Mouse (Mus musculus): ENCODE measurements at regions not wholly inside any gene's neighbourhood (a gene's known extent, or its start where the extent isn't known, plus 50 kb on each side); places are given as distances from the start of the nearest gene placed in this dataset.

- Histone ChIP-seq H3K4me3 (ENCODE audit: low read depth, low read length) (no peak overlapping the region), H3K27ac (ENCODE audit: low read depth) (no peak overlapping the region), H3K9me3 (ENCODE audit: low read length) (no peaks in the 10 kb centered on the region), H3K9ac (replicated peaks) (no peak overlapping the region), H3K36me3 (replicated peaks; ENCODE audit: insufficient read depth, low read length) (no peaks in the 10 kb centered on the region), H3K27me3 (ENCODE audit: insufficient read depth, low read length) (no peaks in the 10 kb centered on the region), H3K4me1 (ENCODE audit: insufficient read depth) (no peaks in the 10 kb centered on the region), H3K4me2 (ENCODE audit: low read depth, low read length) (no peak overlapping the region)
- 30% methylated on average over 4 of the region's 4 CpGs for WGBS (ENCODE audit: insufficient replicate concordance)
- no peak for ATAC-seq
- TF ChIP-seq EP300 (IDR thresholded peaks at IDR 0.05; ENCODE audit: low read depth), result no peak
- TF ChIP-seq CTCF (IDR thresholded peaks at IDR 0.05; ENCODE audit: low read depth), result no peak
- no peak for DNase-seq
Observed at GRCm38 (mm10) chr11:39596479-39596878, 1098.5 kb downstream of the Mat2b start.

GRCm38 (mm10) chr11:39588641-39589385 lies 1106.2 kb downstream of the Mat2b start:
- no peaks in the 10 kb centered on the region for H3K4me1 ChIP-seq (ENCODE audit: insufficient read depth)
- H3K27me3 ChIP-seq (ENCODE audit: insufficient read depth, low read length), result no peaks in the 10 kb centered on the region
- 15% methylated on average over 15 of the region's 15 CpGs for WGBS (ENCODE audit: insufficient replicate concordance)
- DNase-seq (peak; percentile 23), ATAC-seq (no peak)
- no peak overlapping the region for H3K4me3 ChIP-seq (ENCODE audit: low read depth, low read length)
- no peaks in the 10 kb centered on the region for H3K9me3 ChIP-seq (ENCODE audit: low read length)
- no peaks in the 10 kb centered on the region for H3K36me3 ChIP-seq (replicated peaks; ENCODE audit: insufficient read depth, low read length)
- no peak for TF ChIP-seq EP300 (IDR thresholded peaks at IDR 0.05; ENCODE audit: low read depth)
- peak; percentile 66 for TF ChIP-seq CTCF (IDR thresholded peaks at IDR 0.05; ENCODE audit: low read depth)
- H3K4me2 ChIP-seq (ENCODE audit: low read depth, low read length), result no peak overlapping the region
- H3K9ac ChIP-seq (replicated peaks), result no peak overlapping the region
- no peak overlapping the region for H3K27ac ChIP-seq (ENCODE audit: low read depth)

- Histone ChIP-seq H3K4me1 (ENCODE audit: insufficient read depth) (no peaks in the 10 kb centered on the region), H3K27ac (ENCODE audit: low read depth) (no peak overlapping the region), H3K9ac (replicated peaks) (no peak overlapping the region), H3K9me3 (ENCODE audit: low read length) (no peaks in the 10 kb centered on the region), H3K27me3 (ENCODE audit: insufficient read depth, low read length) (no peaks in the 10 kb centered on the region), H3K4me3 (ENCODE audit: low read depth, low read length) (no peak overlapping the region), H3K4me2 (ENCODE audit: low read depth, low read length) (no peak overlapping the region), H3K36me3 (replicated peaks; ENCODE audit: insufficient read depth, low read length) (no peaks in the 10 kb centered on the region)
- DNase-seq (no peak), ATAC-seq (no peak)
- 44% methylated on average over 3 of the region's 3 CpGs for WGBS (ENCODE audit: insufficient replicate concordance)
- TF ChIP-seq EP300 (IDR thresholded peaks at IDR 0.05; ENCODE audit: low read depth) (no peak), CTCF (IDR thresholded peaks at IDR 0.05; ENCODE audit: low read depth) (no peak)
Observed at GRCm38 (mm10) chr11:39558287-39558686, 1136.7 kb downstream of the Mat2b start.

GRCm38 (mm10) chr11:39550066-39550465 lies 1144.9 kb downstream of the Mat2b start:
- Histone ChIP-seq H3K4me1 (ENCODE audit: insufficient read depth) (no peaks in the 10 kb centered on the region), H3K9ac (replicated peaks) (no peak overlapping the region)

GRCm38 (mm10) chr11:39524866-39525649 lies 1169.9 kb downstream of the Mat2b start:
- Histone ChIP-seq H3K4me1 (ENCODE audit: insufficient read depth) (no peaks in the 10 kb centered on the region), H3K4me2 (ENCODE audit: low read depth, low read length) (no peak overlapping the region), H3K4me3 (ENCODE audit: low read depth, low read length) (no peak overlapping the region), H3K27ac (ENCODE audit: low read depth) (no peak overlapping the region), H3K9me3 (ENCODE audit: low read length) (no peaks in the 10 kb centered on the region), H3K9ac (replicated peaks) (no peak overlapping the region), H3K27me3 (ENCODE audit: insufficient read depth, low read length) (no peaks in the 10 kb centered on the region), H3K36me3 (replicated peaks; ENCODE audit: insufficient read depth, low read length) (no peaks in the 10 kb centered on the region)
- no peak for TF ChIP-seq CTCF (IDR thresholded peaks at IDR 0.05; ENCODE audit: low read depth)
- no peak for TF ChIP-seq EP300 (IDR thresholded peaks at IDR 0.05; ENCODE audit: low read depth)
- ATAC-seq, result no peak
- DNase-seq, result no peak
- 44% methylated on average over 7 of the region's 7 CpGs for WGBS (ENCODE audit: insufficient replicate concordance)

More at GRCm38 (mm10) chr11:39550066-39550465, 1144.9 kb downstream of the Mat2b start:
- Histone ChIP-seq H3K36me3 (replicated peaks; ENCODE audit: insufficient read depth, low read length) (no peaks in the 10 kb centered on the region), H3K4me2 (ENCODE audit: low read depth, low read length) (no peak overlapping the region), H3K27ac (ENCODE audit: low read depth) (no peak overlapping the region), H3K27me3 (ENCODE audit: insufficient read depth, low read length) (no peaks in the 10 kb centered on the region), H3K4me3 (ENCODE audit: low read depth, low read length) (no peak overlapping the region), H3K9me3 (ENCODE audit: low read length) (no peaks in the 10 kb centered on the region)
- ATAC-seq, result no peak
- 45% methylated on average over 3 of the region's 3 CpGs for WGBS (ENCODE audit: insufficient replicate concordance)
- DNase-seq, result no peak
- TF ChIP-seq EP300 (IDR thresholded peaks at IDR 0.05; ENCODE audit: low read depth) (no peak), CTCF (IDR thresholded peaks at IDR 0.05; ENCODE audit: low read depth) (no peak)

- no peaks in the 10 kb centered on the region for H3K27me3 ChIP-seq (ENCODE audit: insufficient read depth, low read length)
- H3K9ac ChIP-seq (replicated peaks), result no peak overlapping the region
- H3K4me1 ChIP-seq (ENCODE audit: insufficient read depth), result no peaks in the 10 kb centered on the region
- TF ChIP-seq CTCF (IDR thresholded peaks at IDR 0.05; ENCODE audit: low read depth), result no peak
- TF ChIP-seq EP300 (IDR thresholded peaks at IDR 0.05; ENCODE audit: low read depth), result no peak
- H3K4me3 ChIP-seq (ENCODE audit: low read depth, low read length), result no peak overlapping the region
- 64% methylated on average over 4 of the region's 4 CpGs for WGBS (ENCODE audit: insufficient replicate concordance)
- H3K36me3 ChIP-seq (replicated peaks; ENCODE audit: insufficient read depth, low read length), result no peaks in the 10 kb centered on the region
- no peak for ATAC-seq
- H3K4me2 ChIP-seq (ENCODE audit: low read depth, low read length), result no peak overlapping the region
- H3K9me3 ChIP-seq (ENCODE audit: low read length), result no peaks in the 10 kb centered on the region
- no peak overlapping the region for H3K27ac ChIP-seq (ENCODE audit: low read depth)
- DNase-seq, result no peak
Observed at GRCm38 (mm10) chr11:39495253-39495652, 1199.8 kb downstream of the Mat2b start.
